Mouse (Mus musculus): Measurements from ENCODE around the gene Tmem82. TPM values are rescaled to one million over a fixed set of nuclear protein-coding genes. Genes with fewer than 3 reads are reported as not detected.

The Tmem82 gene
- 9.7 and 9.9 TPM in 2 replicates for total RNA-seq (2021)
- long read RNA-seq, experiment 1, partial matches to known transcripts: 0 of 5 reads
- long read RNA-seq, experiment 1, other reads (novel, unspliced or antisense): 5 of 5 reads
- long read RNA-seq, experiment 2, partial matches to known transcripts: 0 of 10 reads
- long read RNA-seq, experiment 2, other reads (novel, unspliced or antisense): 6 of 10 reads

- peak; percentile 83 for DNase-seq
Observed at GRCm38 (mm10) chr4:141618565-141619243, at the start of gene Tmem82. Gene Tmem82 (minus strand): TSS chr4:141618633.

GRCm38 (mm10) chr4:141664799-141665198 is 46.4 kb upstream of the Tmem82 start, which contains the start of gene Plekhm2:
Gene Plekhm2 (minus strand): TSS chr4:141664899.
- DNase-seq: no peak

- peak; percentile 90 for DNase-seq
Observed at GRCm38 (mm10) chr4:141664011-141664745, 45.7 kb upstream of the Tmem82 start.

- DNase-seq: peak; percentile 76
Observed at GRCm38 (mm10) chr4:141663122-141663931, 44.9 kb upstream of the Tmem82 start.

- DNase-seq: no peak
Observed at GRCm38 (mm10) chr4:141660884-141661283, 42.5 kb upstream of the Tmem82 start.

- DNase-seq: peak; percentile 53
Observed at GRCm38 (mm10) chr4:141659739-141660138, 41.3 kb upstream of the Tmem82 start.

GRCm38 (mm10) chr4:141658846-141659484 is 40.5 kb upstream of the Tmem82 start:
- peak; percentile 75 for DNase-seq

GRCm38 (mm10) chr4:141656932-141657331 is 38.5 kb upstream of the Tmem82 start:
- no peak for DNase-seq

- DNase-seq: peak; percentile 64
Observed at GRCm38 (mm10) chr4:141655908-141656608, 37.6 kb upstream of the Tmem82 start.

- no peak for DNase-seq
Observed at GRCm38 (mm10) chr4:141654509-141654908, 36.1 kb upstream of the Tmem82 start.

- DNase-seq: no peak
Observed at GRCm38 (mm10) chr4:141653813-141654212, 35.4 kb upstream of the Tmem82 start.

- no peak for DNase-seq
Observed at GRCm38 (mm10) chr4:141653044-141653443, 34.6 kb upstream of the Tmem82 start.

- DNase-seq: no peak
Observed at GRCm38 (mm10) chr4:141651944-141652343, 33.5 kb upstream of the Tmem82 start.

- no peak for DNase-seq
Observed at GRCm38 (mm10) chr4:141651286-141651685, 32.9 kb upstream of the Tmem82 start.

GRCm38 (mm10) chr4:141649244-141649643 is 30.8 kb upstream of the Tmem82 start:
- no peak for DNase-seq

- DNase-seq: no peak
Observed at GRCm38 (mm10) chr4:141648262-141648661, 29.8 kb upstream of the Tmem82 start.

GRCm38 (mm10) chr4:141647187-141647586 is 28.8 kb upstream of the Tmem82 start:
- DNase-seq: no peak

GRCm38 (mm10) chr4:141645988-141646387 is 27.6 kb upstream of the Tmem82 start:
- DNase-seq: no peak

- peak; percentile 78 for DNase-seq
Observed at GRCm38 (mm10) chr4:141643118-141643855, 24.9 kb upstream of the Tmem82 start.
